Mouse (Mus musculus): Measurements from ENCODE around the gene Itgb3bp. TPM values are rescaled to one million over a fixed set of nuclear protein-coding genes. Genes with fewer than 3 reads are reported as not detected.
A peak's percentile ranks its signal among the peaks of the same experiment; 100 is the strongest.

The Itgb3bp gene
- polyA plus RNA-seq, 1 experiment from 2014 or later, result 39.2 TPM

- Histone ChIP-seq H3K27me3 (no peaks in the 10 kb centered on the region), H3K4me2 (peak overlapping the region; percentile 82), H3K4me1 (replicated peaks) (peaks cover 32% of the 10 kb centered on the region), H3K9ac (peak overlapping the region; percentile 90), H3K9me3 (replicated peaks) (no peaks in the 10 kb centered on the region), H3K4me3 (peak overlapping the region; percentile 72), H3K27ac (peak overlapping the region; percentile 99), H3K36me3 (peaks cover 4% of the 10 kb centered on the region; the same call in 1 of the 2 replicates)
- WGBS, result 51% methylated on average over 4 of the region's 4 CpGs
- no peak for ATAC-seq (replicated peaks; ENCODE audit: insufficient number of reproducible peaks, insufficient read depth, low FRiP score, low read depth)
Observed at GRCm38 (mm10) chr4:99931807-99932206, 2.2 kb upstream of the Itgb3bp start.

- Histone ChIP-seq H3K27ac (peak overlapping the region; percentile 99), H3K9me3 (replicated peaks) (no peaks in the 10 kb centered on the region), H3K9ac (peak overlapping the region; percentile 90), H3K27me3 (no peaks in the 10 kb centered on the region), H3K4me2 (peak overlapping the region; percentile 82), H3K4me1 (replicated peaks) (peaks cover 32% of the 10 kb centered on the region), H3K4me3 (peak overlapping the region; percentile 72), H3K36me3 (peaks cover 4% of the 10 kb centered on the region; the same call in 1 of the 2 replicates)
- no peak for ATAC-seq (replicated peaks; ENCODE audit: insufficient number of reproducible peaks, insufficient read depth, low FRiP score, low read depth)
- 44% methylated on average over 11 of the region's 11 CpGs for WGBS
Observed at GRCm38 (mm10) chr4:99931240-99931580, 1.6 kb upstream of the Itgb3bp start.

GRCm38 (mm10) chr4:99930518-99931239 is 1.1 kb upstream of the Itgb3bp start:
- H3K4me2 ChIP-seq, result peak overlapping the region; percentile 82
- no peaks in the 10 kb centered on the region for H3K27me3 ChIP-seq
- no peaks in the 10 kb centered on the region for H3K9me3 ChIP-seq (replicated peaks)
- peaks cover 32% of the 10 kb centered on the region for H3K4me1 ChIP-seq (replicated peaks)
- H3K4me3 ChIP-seq, result peak overlapping the region; percentile 72
- ATAC-seq (replicated peaks; ENCODE audit: insufficient number of reproducible peaks, insufficient read depth, low FRiP score, low read depth), result no peak
- H3K9ac ChIP-seq, result peak overlapping the region; percentile 90
- H3K36me3 ChIP-seq, result peaks cover 4% of the 10 kb centered on the region; the same call in 1 of the 2 replicates
- 31% methylated on average over 10 of the region's 10 CpGs for WGBS
- peak overlapping the region; percentile 99 for H3K27ac ChIP-seq

GRCm38 (mm10) chr4:99929149-99929612 is 432 bp downstream of the Itgb3bp start, which contains the start of gene Pgm1:
Gene Pgm1 (plus strand): TSS chr4:99929414.
- peaks cover 30% of the 10 kb centered on the region for H3K4me1 ChIP-seq (replicated peaks)
- peak within 1 kb of the TSS; percentile 90 for H3K9ac ChIP-seq
- H3K36me3 ChIP-seq, result no peaks in the 10 kb centered on the region
- no peaks in the 10 kb centered on the region for H3K27me3 ChIP-seq
- ATAC-seq (replicated peaks; ENCODE audit: insufficient number of reproducible peaks, insufficient read depth, low FRiP score, low read depth), result peak; percentile 88
- H3K27ac ChIP-seq, result peak within 1 kb of the TSS; percentile 99
- H3K4me3 ChIP-seq, result peak within 1 kb of the TSS; percentile 72
- WGBS, result 3% methylated on average over 23 of the region's 23 CpGs
- H3K9me3 ChIP-seq (replicated peaks), result no peaks in the 10 kb centered on the region
- peak within 1 kb of the TSS; percentile 82 for H3K4me2 ChIP-seq

- no peak overlapping the region for H3K9ac ChIP-seq
- H3K4me2 ChIP-seq, result peak overlapping the region; percentile 82
- no peak overlapping the region; the same call in 1 of the 2 replicates for H3K4me3 ChIP-seq
- H3K4me1 ChIP-seq (replicated peaks), result peaks cover 27% of the 10 kb centered on the region
- H3K9me3 ChIP-seq (replicated peaks), result no peaks in the 10 kb centered on the region
- no peaks in the 10 kb centered on the region for H3K36me3 ChIP-seq
- H3K27ac ChIP-seq, result peak overlapping the region; percentile 99
- 27% methylated on average over 6 of the region's 6 CpGs for WGBS
- no peaks in the 10 kb centered on the region for H3K27me3 ChIP-seq
- ATAC-seq (replicated peaks; ENCODE audit: insufficient number of reproducible peaks, insufficient read depth, low FRiP score, low read depth), result no peak
Observed at GRCm38 (mm10) chr4:99928521-99928920, 1.1 kb downstream of the Itgb3bp start.

GRCm38 (mm10) chr4:99926380-99926779 is 3.2 kb downstream of the Itgb3bp start:
- Histone ChIP-seq H3K9ac (no peak overlapping the region), H3K27ac (no peak overlapping the region), H3K9me3 (replicated peaks) (no peaks in the 10 kb centered on the region), H3K4me2 (no peak overlapping the region), H3K4me3 (no peak overlapping the region), H3K36me3 (no peaks in the 10 kb centered on the region), H3K27me3 (no peaks in the 10 kb centered on the region), H3K4me1 (replicated peaks) (peaks cover 19% of the 10 kb centered on the region)
- no peak for ATAC-seq (replicated peaks; ENCODE audit: insufficient number of reproducible peaks, insufficient read depth, low FRiP score, low read depth)
- 89% methylated on average over 4 of the region's 4 CpGs for WGBS

- H3K4me1 ChIP-seq (replicated peaks), result no peaks in the 10 kb centered on the region
- no peak overlapping the region for H3K27ac ChIP-seq
- no peak overlapping the region for H3K4me3 ChIP-seq
- no peaks in the 10 kb centered on the region for H3K27me3 ChIP-seq
- no peak for ATAC-seq (replicated peaks; ENCODE audit: insufficient number of reproducible peaks, insufficient read depth, low FRiP score, low read depth)
- H3K9me3 ChIP-seq (replicated peaks), result no peaks in the 10 kb centered on the region
- WGBS, result 61% methylated on average over 4 of the region's 4 CpGs
- H3K4me2 ChIP-seq, result no peak overlapping the region
- H3K36me3 ChIP-seq, result no peaks in the 10 kb centered on the region
- no peak overlapping the region for H3K9ac ChIP-seq
Observed at GRCm38 (mm10) chr4:99913894-99914451, 15.6 kb downstream of the Itgb3bp start.

GRCm38 (mm10) chr4:99882405-99882804 is 47.2 kb downstream of the Itgb3bp start:
- no peak for ATAC-seq (replicated peaks; ENCODE audit: insufficient number of reproducible peaks, insufficient read depth, low FRiP score, low read depth)
- H3K9ac ChIP-seq, result no peak overlapping the region
- peaks cover 6% of the 10 kb centered on the region for H3K4me1 ChIP-seq (replicated peaks)
- H3K4me3 ChIP-seq, result no peak overlapping the region
- H3K9me3 ChIP-seq (replicated peaks), result no peaks in the 10 kb centered on the region
- H3K27ac ChIP-seq, result peak overlapping the region; percentile 34; the same call in 1 of the 2 replicates
- H3K36me3 ChIP-seq, result no peaks in the 10 kb centered on the region
- no peak overlapping the region for H3K4me2 ChIP-seq
- H3K27me3 ChIP-seq, result no peaks in the 10 kb centered on the region

GRCm38 (mm10) chr4:99881882-99882281 is 47.7 kb downstream of the Itgb3bp start:
- Histone ChIP-seq H3K4me2 (no peak overlapping the region), H3K4me3 (no peak overlapping the region), H3K36me3 (no peaks in the 10 kb centered on the region), H3K9ac (no peak overlapping the region), H3K4me1 (replicated peaks) (peaks cover 6% of the 10 kb centered on the region), H3K27me3 (no peaks in the 10 kb centered on the region), H3K9me3 (replicated peaks) (no peaks in the 10 kb centered on the region), H3K27ac (no peak overlapping the region)
- no peak for ATAC-seq (replicated peaks; ENCODE audit: insufficient number of reproducible peaks, insufficient read depth, low FRiP score, low read depth)

- under 1% methylated on average over 48 of the region's 48 CpGs for WGBS
- Histone ChIP-seq H3K9me3 (replicated peaks) (no peaks in the 10 kb centered on the region), H3K36me3 (no peaks in the 10 kb centered on the region), H3K27ac (peak within 1 kb of the TSS; percentile 78), H3K4me1 (replicated peaks) (peaks cover 9% of the 10 kb centered on the region), H3K4me3 (peak within 1 kb of the TSS; percentile 66), H3K4me2 (peak within 1 kb of the TSS; percentile 79), H3K27me3 (no peaks in the 10 kb centered on the region), H3K9ac (peak within 1 kb of the TSS; percentile 70)
- ATAC-seq (replicated peaks; ENCODE audit: insufficient number of reproducible peaks, insufficient read depth, low FRiP score, low read depth), result peak; percentile 80
Observed at GRCm38 (mm10) chr4:99829094-99830073, 100.2 kb downstream of the Itgb3bp start, which contains the start of gene Efcab7. Gene Efcab7 (plus strand): TSS chr4:99829198.

GRCm38 (mm10) chr4:99828739-99829093 is 100.9 kb downstream of the Itgb3bp start:
- no peak for ATAC-seq (replicated peaks; ENCODE audit: insufficient number of reproducible peaks, insufficient read depth, low FRiP score, low read depth)
- H3K36me3 ChIP-seq, result no peaks in the 10 kb centered on the region
- WGBS, result 0% methylated on average over 7 of the region's 7 CpGs

More at GRCm38 (mm10) chr4:99828739-99829093, 100.9 kb downstream of the Itgb3bp start:
- Histone ChIP-seq H3K4me3 (peak overlapping the region; percentile 66), H3K9me3 (replicated peaks) (no peaks in the 10 kb centered on the region), H3K27ac (peak overlapping the region; percentile 78), H3K27me3 (no peaks in the 10 kb centered on the region), H3K4me2 (peak overlapping the region; percentile 79), H3K4me1 (replicated peaks) (peaks cover 9% of the 10 kb centered on the region), H3K9ac (peak overlapping the region; percentile 70)

Measured in heart, embryonic 15.5 days (tissue).